Mouse (Mus musculus) myocyte (in vitro differentiated cells): ENCODE results near the gene Fgf3.

Source experiments
- E2F4 ChIP-seq: IDR thresholded peaks from one replicate; pipeline ENCODE4 v1.6.1; 2011; ENCODE audit warnings: mild to moderate bottlenecking, control low read depth, moderate library complexity; ENCODE audit not compliant: insufficient read depth
- MAX ChIP-seq: IDR thresholded peaks from one replicate; pipeline ENCODE4 v1.6.1; 2011; ENCODE audit warnings: low read depth, mild to moderate bottlenecking, control low read depth
- MYOD1 ChIP-seq, 3 experiments: IDR thresholded peaks; one replicate each; pipeline ENCODE4 v1.6.1; 2011; ENCODE audit warnings: control low read depth in 2 of 3, low read depth in 2 of 3, mild to moderate bottlenecking in 2 of 3, moderate library complexity in 1 of 3; ENCODE audit not compliant: insufficient read length in 2 of 3, control insufficient read depth in 1 of 3
- MYOG ChIP-seq, 3 experiments: IDR thresholded peaks; one replicate each; pipeline ENCODE4 v1.6.1; 2011; ENCODE audit warnings: control low read depth in 2 of 3, low read depth in 2 of 3, mild to moderate bottlenecking in 2 of 3; ENCODE audit not compliant: insufficient read length in 2 of 3, control insufficient read depth in 1 of 3, insufficient read depth in 1 of 3
- POLR2A ChIP-seq: IDR thresholded peaks from one replicate; pipeline ENCODE4 v1.6.1; 2011; ENCODE audit warnings: low read depth, mild to moderate bottlenecking, control low read depth, moderate library complexity; ENCODE audit not compliant: insufficient read length
- POLR2AphosphoS2 ChIP-seq: IDR thresholded peaks from one replicate; pipeline ENCODE4 v1.6.1; 2011; ENCODE audit warnings: low read depth, control low read depth; ENCODE audit not compliant: insufficient read length
- SRF ChIP-seq: IDR thresholded peaks from one replicate; pipeline ENCODE4 v1.6.1; 2011; ENCODE audit warnings: low read depth; ENCODE audit not compliant: control insufficient read depth, insufficient read length
- TCF12 ChIP-seq: IDR thresholded peaks from one replicate; pipeline ENCODE4 v1.6.1; 2011; ENCODE audit warnings: mild to moderate bottlenecking, control low read depth; ENCODE audit not compliant: poor library complexity, insufficient read depth, severe bottlenecking
- TCF3 ChIP-seq: IDR thresholded peaks from one replicate; pipeline ENCODE4 v1.6.1; 2011; ENCODE audit warnings: low read depth, control low read depth; ENCODE audit not compliant: insufficient read length
- USF1 ChIP-seq: IDR thresholded peaks from one replicate; pipeline ENCODE4 v1.6.1; 2011; ENCODE audit warnings: low read depth, mild to moderate bottlenecking, control low read depth, moderate library complexity

- TF ChIP-seq E2F4 (no peak), TCF12 (no peak), POLR2AphosphoS2 (no peak), MAX (no peak), MYOG (IDR thresholded peaks at IDR 0.05; ENCODE audit: control insufficient read depth in 1 of 3, insufficient read depth in 1 of 3, insufficient read length in 2 of 3, low read depth in 2 of 3) (no peak), POLR2A (no peak), USF1 (no peak), SRF (no peak), MYOD1 (IDR thresholded peaks at IDR 0.05; ENCODE audit: control insufficient read depth in 1 of 3, insufficient read length in 2 of 3, low read depth in 2 of 3) (no peak), TCF3 (no peak)
Observed at GRCm38 (mm10) chr7:144858702-144859101, 20.8 kb downstream of the Fgf3 start.
